Mouse (Mus musculus): ENCODE data around the gene F2r. TPM values are rescaled to one million over a fixed set of nuclear protein-coding genes. Genes with fewer than 3 reads are reported as not detected.

The F2r gene
- polyA plus RNA-seq (2015; fragmentation: Illumina TruSeq; extraction: RNeasy Lipid Tissue Mini Kit (QIAGEN cat#74804); ENCODE audit: low read depth, low replicate concordance) = 6.3 TPM

GRCm38 (mm10) chr13:95618309-95618712 is at the start of gene F2r:
F2r (minus strand) TSS chr13:95618487.

Other genes with a start within 250 kb of the F2r start
- 39.0 TPM for gene Aggf1, start 243.1 kb downstream of the F2r start, polyA plus RNA-seq (2015; fragmentation: Illumina TruSeq; extraction: RNeasy Lipid Tissue Mini Kit (QIAGEN cat#74804); ENCODE audit: low read depth, low replicate concordance)
- 30.0 TPM for gene Crhbp, start 173.6 kb downstream of the F2r start, polyA plus RNA-seq (2015; fragmentation: Illumina TruSeq; extraction: RNeasy Lipid Tissue Mini Kit (QIAGEN cat#74804); ENCODE audit: low read depth, low replicate concordance)
- gene S100z, start 139.8 kb downstream of the F2r start, polyA plus RNA-seq (2015; fragmentation: Illumina TruSeq; extraction: RNeasy Lipid Tissue Mini Kit (QIAGEN cat#74804); ENCODE audit: low read depth, low replicate concordance) = not detected
- gene F2rl1, start 93.3 kb downstream of the F2r start, polyA plus RNA-seq (2015; fragmentation: Illumina TruSeq; extraction: RNeasy Lipid Tissue Mini Kit (QIAGEN cat#74804); ENCODE audit: low read depth, low replicate concordance) = 0.37 TPM
- 0.92 TPM for gene F2rl2, start 78.4 kb upstream of the F2r start, polyA plus RNA-seq (2015; fragmentation: Illumina TruSeq; extraction: RNeasy Lipid Tissue Mini Kit (QIAGEN cat#74804); ENCODE audit: low read depth, low replicate concordance)

Measured in brain, adult 10 weeks (tissue).